ENCODE assay signal across 25 mouse cellular contexts in genomic region chr15:102152646-102153045, GRCm38 (mm10). TPM values are rescaled to one million over a fixed set of nuclear protein-coding genes. Genes with fewer than 3 reads are reported as not detected.
DNase-seq lines count a peak whose midpoint lies in the region; ATAC-seq lines count a peak whose summit lies in the region.
"Had no signal": no experiment of that assay in that cellular context is flagged by ENCODE, and none has a peak within 500 bp of the region (broad histone marks: within the 10 kb centered on the region; RNA-seq: fewer than 3 reads in every experiment).

No protein-coding gene starts in this region.

- peaks cover 5% of the 10 kb centered on the region; the same call in 1 of the 2 replicates for H3K27me3 ChIP-seq in forebrain, embryonic 10.5 days (ENCODE audit: poor library complexity, severe bottlenecking)
- 0 out of 2 replicates have a peak, but pooled peaks cover 7% of the 10 kb centered on the region for H3K27me3 ChIP-seq in forebrain, embryonic 12.5 days
- no peaks in the 10 kb centered on the region for H3K27me3 ChIP-seq in liver, embryonic 12.5 days (replicated peaks)
- H3K27me3 ChIP-seq: forebrain, embryonic 15.5 days; hindbrain, embryonic 15.5 days; lung, embryonic 15.5 days; midbrain, embryonic 15.5 days had no signal

- no peak for DNase-seq in forebrain, embryonic 10.5 days (ENCODE audit: extremely low spot score, low spot score)
- DNase-seq in liver = no peak
- peak; percentile 56 for DNase-seq in embryo, embryonic 9.5 days (ENCODE audit: extremely low spot score)
- DNase-seq in yolk sac, embryonic 10.5 days (ENCODE audit: low spot score) = peak; percentile 69
- no peak for DNase-seq in adrenal gland, adult (ENCODE audit: inconsistent age in 2 of 2, low spot score in 1 of 2)
- DNase-seq in kidney, adult 18-20 months = no peak
- DNase-seq: adrenal gland, postnatal 25 days; cerebellum, adult 11-12 months; cerebellum, postnatal 14 days; gastrocnemius, adult 2 months; right cerebral cortex, postnatal 4 days; thymus, adult 2 months had no signal

- ATAC-seq in forebrain, embryonic 12.5 days (ENCODE audit: low FRiP score) = no peak
- no peak for ATAC-seq in liver, embryonic 12.5 days
- ATAC-seq: activated CD4-positive, CD25-positive, alpha-beta regulatory T cell, adult 4 months; forebrain, embryonic 15.5 days; intestine, postnatal 0 days; midbrain, embryonic 15.5 days had no signal

- no peak overlapping the region for H3K4me3 ChIP-seq in forebrain, embryonic 10.5 days
- H3K4me3 ChIP-seq in forebrain, embryonic 12.5 days (replicated peaks) = no peak overlapping the region
- H3K4me3 ChIP-seq in liver, embryonic 12.5 days = no peak overlapping the region
- H3K4me3 ChIP-seq: forebrain, embryonic 15.5 days; gastrocnemius, adult 2 months; heart, embryonic 13.5 days; hindbrain, embryonic 15.5 days; lung, embryonic 15.5 days; midbrain, embryonic 15.5 days had no signal

- 35% methylated on average over 4 of the region's 4 CpGs for WGBS in forebrain, embryonic 10.5 days
- 36% methylated on average over 4 of the region's 4 CpGs for WGBS in forebrain, embryonic 12.5 days
- 50% methylated on average over 4 of the region's 4 CpGs for WGBS in liver, embryonic 12.5 days (ENCODE audit: insufficient replicate concordance)

- H3K27ac ChIP-seq in forebrain, embryonic 10.5 days = peak overlapping the region; percentile 9; the same call in 1 of the 2 replicates
- no peak overlapping the region for H3K27ac ChIP-seq in forebrain, embryonic 12.5 days
- 0 out of 2 replicates have a peak overlapping the region, but pooled peaks have one; percentile 11 for H3K27ac ChIP-seq in liver, embryonic 12.5 days
- H3K27ac ChIP-seq: forebrain, embryonic 15.5 days; gastrocnemius, adult 2 months; heart, embryonic 13.5 days; hindbrain, embryonic 15.5 days; kidney, postnatal 0 days; lung, embryonic 15.5 days; midbrain, embryonic 15.5 days had no signal

- no peaks in the 10 kb centered on the region for H3K9me3 ChIP-seq in forebrain, embryonic 10.5 days
- H3K9me3 ChIP-seq in forebrain, embryonic 12.5 days = no peaks in the 10 kb centered on the region
- 0 out of 2 replicates have a peak, but pooled peaks cover 4% of the 10 kb centered on the region for H3K9me3 ChIP-seq in liver, embryonic 12.5 days (replicated peaks)
- H3K9me3 ChIP-seq: forebrain, embryonic 15.5 days; G1E; heart, embryonic 13.5 days; hindbrain, embryonic 15.5 days; lung, embryonic 15.5 days; midbrain, embryonic 15.5 days had no signal

- H3K4me1 ChIP-seq in forebrain, embryonic 10.5 days = peaks cover 38% of the 10 kb centered on the region
- H3K4me1 ChIP-seq in forebrain, embryonic 12.5 days = peaks cover 15% of the 10 kb centered on the region
- H3K4me1 ChIP-seq in liver, embryonic 12.5 days = peaks cover 49% of the 10 kb centered on the region
- H3K4me1 ChIP-seq: forebrain, embryonic 15.5 days had no signal

- no peaks in the 10 kb centered on the region for H3K36me3 ChIP-seq in forebrain, embryonic 10.5 days (replicated peaks)
- no peaks in the 10 kb centered on the region for H3K36me3 ChIP-seq in forebrain, embryonic 12.5 days (replicated peaks)
- peaks cover 41% of the 10 kb centered on the region for H3K36me3 ChIP-seq in liver, embryonic 12.5 days
- H3K36me3 ChIP-seq: forebrain, embryonic 15.5 days; heart, embryonic 13.5 days; hindbrain, embryonic 15.5 days; lung, embryonic 15.5 days; midbrain, embryonic 15.5 days had no signal

- no peak overlapping the region for H3K4me2 ChIP-seq in forebrain, embryonic 12.5 days
- no peak overlapping the region for H3K4me2 ChIP-seq in liver, embryonic 12.5 days
- H3K4me2 ChIP-seq: forebrain, embryonic 15.5 days; heart, embryonic 13.5 days; hindbrain, embryonic 15.5 days; liver, embryonic 11.5 days; lung, embryonic 15.5 days; midbrain, embryonic 15.5 days had no signal

- H3K9ac ChIP-seq in forebrain, embryonic 12.5 days = no peak overlapping the region
- H3K9ac ChIP-seq in liver, embryonic 12.5 days = no peak overlapping the region
- H3K9ac ChIP-seq: forebrain, embryonic 15.5 days; heart, embryonic 13.5 days; hindbrain, embryonic 15.5 days; lung, embryonic 15.5 days; midbrain, embryonic 15.5 days had no signal

RNA-seq across cellular contexts. Expression of gene Soat2, which starts 2.3 kb away (rescaled TPM):
- polyA plus RNA-seq in forebrain, embryonic 10.5 days (2016; fragmentation: Nextera tagmentation; extraction: Ambion mirVana) = 0.09 TPM in 1 of 2 replicates, not detected in the other
- polyA plus RNA-seq in forebrain, embryonic 12.5 days (2016; fragmentation: Nextera tagmentation; extraction: Ambion mirVana) = 0.08 TPM in 1 of 2 replicates, not detected in the other
- 28.3 and 29.8 TPM in 2 replicates for polyA plus RNA-seq in liver, embryonic 12.5 days (2016; fragmentation: Nextera tagmentation; extraction: Ambion mirVana)
- polyA plus RNA-seq: embryonic facial prominence, embryonic 11.5 days; forebrain, embryonic 15.5 days; midbrain, embryonic 15.5 days had no signal

RNA-seq across cellular contexts. Expression of gene Igfbp6, which starts 8.5 kb away (rescaled TPM):
- 0.14 and 0.17 TPM in 2 replicates for polyA plus RNA-seq in forebrain, embryonic 10.5 days (2016; fragmentation: Nextera tagmentation; extraction: Ambion mirVana)
- polyA plus RNA-seq in forebrain, embryonic 12.5 days (2016; fragmentation: Nextera tagmentation; extraction: Ambion mirVana) = 0.24 and 0.79 TPM in 2 replicates
- polyA plus RNA-seq in liver, embryonic 12.5 days (2016; fragmentation: Nextera tagmentation; extraction: Ambion mirVana) = 0.72 and 1.1 TPM in 2 replicates
- polyA plus RNA-seq: embryonic facial prominence, embryonic 11.5 days had no signal

RNA-seq across cellular contexts. Expression of gene Spryd3, which starts 16.6 kb away (rescaled TPM):
- 10.8 and 12.7 TPM in 2 replicates for polyA plus RNA-seq in forebrain, embryonic 10.5 days (2016; fragmentation: Nextera tagmentation; extraction: Ambion mirVana)
- polyA plus RNA-seq in forebrain, embryonic 12.5 days (2016; fragmentation: Nextera tagmentation; extraction: Ambion mirVana) = 19.1 and 19.6 TPM in 2 replicates
- 14.9 and 15.0 TPM in 2 replicates for polyA plus RNA-seq in liver, embryonic 12.5 days (2016; fragmentation: Nextera tagmentation; extraction: Ambion mirVana)

RNA-seq across cellular contexts. Expression of gene Zfp740, which starts 50.4 kb away (rescaled TPM):
- 71.7 and 72.7 TPM in 2 replicates for polyA plus RNA-seq in forebrain, embryonic 10.5 days (2016; fragmentation: Nextera tagmentation; extraction: Ambion mirVana)
- polyA plus RNA-seq in forebrain, embryonic 12.5 days (2016; fragmentation: Nextera tagmentation; extraction: Ambion mirVana) = 127 and 132 TPM in 2 replicates
- polyA plus RNA-seq in liver, embryonic 12.5 days (2016; fragmentation: Nextera tagmentation; extraction: Ambion mirVana) = 31.2 and 32.0 TPM in 2 replicates

RNA-seq across cellular contexts. Expression of gene Csad, which starts 51.9 kb away (rescaled TPM):
- polyA plus RNA-seq in forebrain, embryonic 10.5 days (2016; fragmentation: Nextera tagmentation; extraction: Ambion mirVana) = 36.0 and 39.9 TPM in 2 replicates
- 46.2 and 51.8 TPM in 2 replicates for polyA plus RNA-seq in forebrain, embryonic 12.5 days (2016; fragmentation: Nextera tagmentation; extraction: Ambion mirVana)
- polyA plus RNA-seq in liver, embryonic 12.5 days (2016; fragmentation: Nextera tagmentation; extraction: Ambion mirVana) = 21.9 and 26.6 TPM in 2 replicates

Comparison
In these comparisons a context has a peak if more than half of its experiments do, and no peak if none do; other contexts are left out.
1. DNase-seq: peak in embryo, embryonic 9.5 days (single experiment) and yolk sac, embryonic 10.5 days (single experiment); none in forebrain, embryonic 10.5 days (single experiment), liver (single experiment), adrenal gland, adult (0 of 2) and kidney, adult 18-20 months (single experiment).
2. RNA of gene Soat2, which starts 2.3 kb away (polyA plus RNA-seq): 28.3 to 29.8 TPM in liver, embryonic 12.5 days; 0.09 TPM in forebrain, embryonic 10.5 days and 0.08 TPM in forebrain, embryonic 12.5 days; every median in the first group is over 10 times any median in the second.